Mouse (Mus musculus): ENCODE measurements around the gene Rhoj. TPM values are rescaled to one million over a fixed set of nuclear protein-coding genes. Genes with fewer than 3 reads are reported as not detected.

Gene Rhoj
- 85.4 and 97.5 TPM in 2 replicates for polyA plus RNA-seq (2014; fragmentation: Nextera tagmentation; extraction: Ambion mirVana)

- no peaks in the 10 kb centered on the region for H3K36me3 ChIP-seq (ENCODE audit: control insufficient read depth, insufficient read depth, low read length)
- H3K27ac ChIP-seq (replicated peaks; ENCODE audit: low read depth, low read length): peak within 1 kb of the TSS; percentile 96
- no peaks in the 10 kb centered on the region for H3K9me3 ChIP-seq (ENCODE audit: control insufficient read depth, low read length)
- WGBS: 0% methylated on average over 28 of the region's 34 CpGs
- ATAC-seq (ENCODE audit: low read depth) (peak; percentile 84), DNase-seq (ENCODE audit: low spot score) (peak; percentile 91)
- H3K9ac ChIP-seq (ENCODE audit: low read depth, low read length): peak within 1 kb of the TSS; percentile 77
- H3K4me2 ChIP-seq (ENCODE audit: low read depth, low read length): peak within 1 kb of the TSS; percentile 80
- no peaks in the 10 kb centered on the region for H3K27me3 ChIP-seq (replicated peaks; ENCODE audit: control insufficient read depth, insufficient read depth, low read length)
- peaks cover 12% of the 10 kb centered on the region; the same call in 1 of the 2 replicates for H3K4me1 ChIP-seq (ENCODE audit: control insufficient read depth, insufficient read depth, low read length)
- H3K4me3 ChIP-seq (ENCODE audit: low read depth, low read length): peak within 1 kb of the TSS; percentile 61
Observed at GRCm38 (mm10) chr12:75307961-75308951, at the start of gene Rhoj. TSS of gene Rhoj (plus strand) at chr12:75308322.

GRCm38 (mm10) chr12:75271726-75272125, 36.4 kb upstream of the Rhoj start:
- Histone ChIP-seq H3K27me3 (replicated peaks; ENCODE audit: control insufficient read depth, insufficient read depth, low read length) (no peaks in the 10 kb centered on the region), H3K4me3 (ENCODE audit: low read depth, low read length) (no peak overlapping the region), H3K4me1 (ENCODE audit: control insufficient read depth, insufficient read depth, low read length) (no peaks in the 10 kb centered on the region), H3K36me3 (ENCODE audit: control insufficient read depth, insufficient read depth, low read length) (no peaks in the 10 kb centered on the region), H3K9ac (ENCODE audit: low read depth, low read length) (no peak overlapping the region), H3K27ac (replicated peaks; ENCODE audit: low read depth, low read length) (no peak overlapping the region), H3K9me3 (ENCODE audit: control insufficient read depth, low read length) (no peaks in the 10 kb centered on the region), H3K4me2 (ENCODE audit: low read depth, low read length) (no peak overlapping the region)
- 58% methylated on average over 4 of the region's 4 CpGs for WGBS
- no peak for ATAC-seq (ENCODE audit: low read depth)
- no peak for DNase-seq (ENCODE audit: low spot score)

GRCm38 (mm10) chr12:75275730-75276129, 32.4 kb upstream of the Rhoj start:
- Histone ChIP-seq H3K9ac (ENCODE audit: low read depth, low read length) (no peak overlapping the region), H3K27me3 (replicated peaks; ENCODE audit: control insufficient read depth, insufficient read depth, low read length) (no peaks in the 10 kb centered on the region), H3K36me3 (ENCODE audit: control insufficient read depth, insufficient read depth, low read length) (no peaks in the 10 kb centered on the region), H3K4me1 (ENCODE audit: control insufficient read depth, insufficient read depth, low read length) (no peaks in the 10 kb centered on the region), H3K4me3 (ENCODE audit: low read depth, low read length) (no peak overlapping the region), H3K9me3 (ENCODE audit: control insufficient read depth, low read length) (no peaks in the 10 kb centered on the region), H3K27ac (replicated peaks; ENCODE audit: low read depth, low read length) (no peak overlapping the region), H3K4me2 (ENCODE audit: low read depth, low read length) (no peak overlapping the region)
- DNase-seq (ENCODE audit: low spot score) (no peak), ATAC-seq (ENCODE audit: low read depth) (no peak)
- WGBS: 66% methylated on average over 2 of the region's 2 CpGs

DNA sequence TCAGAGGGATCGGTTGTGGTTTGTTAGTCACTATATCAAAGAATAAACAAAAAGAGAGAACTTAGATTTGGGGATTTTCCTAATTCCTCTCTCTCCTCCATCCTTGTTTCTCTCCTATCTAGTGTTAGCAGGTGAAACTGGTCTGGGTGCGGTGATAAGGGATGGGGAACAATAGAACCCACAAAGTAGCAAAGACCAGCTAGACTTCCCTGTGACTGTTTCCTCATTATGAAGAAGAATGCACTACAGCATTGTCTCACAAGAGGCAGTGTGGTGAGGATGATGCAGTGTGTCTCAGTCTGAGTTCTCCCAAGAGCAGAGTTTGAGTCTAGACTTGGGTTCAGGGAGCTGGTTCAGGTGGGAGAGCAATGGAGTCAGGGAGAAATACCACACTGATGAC, 30.7 kb upstream of the Rhoj start:
- Histone ChIP-seq H3K27ac (replicated peaks; ENCODE audit: low read depth, low read length) (no peak overlapping the region), H3K4me1 (ENCODE audit: control insufficient read depth, insufficient read depth, low read length) (no peaks in the 10 kb centered on the region), H3K9ac (ENCODE audit: low read depth, low read length) (no peak overlapping the region), H3K4me3 (ENCODE audit: low read depth, low read length) (no peak overlapping the region), H3K27me3 (replicated peaks; ENCODE audit: control insufficient read depth, insufficient read depth, low read length) (no peaks in the 10 kb centered on the region), H3K36me3 (ENCODE audit: control insufficient read depth, insufficient read depth, low read length) (no peaks in the 10 kb centered on the region), H3K4me2 (ENCODE audit: low read depth, low read length) (no peak overlapping the region), H3K9me3 (ENCODE audit: control insufficient read depth, low read length) (no peaks in the 10 kb centered on the region)
- ATAC-seq (ENCODE audit: low read depth): no peak
- DNase-seq (ENCODE audit: low spot score): no peak
- WGBS: 87% methylated on average over 2 of the region's 2 CpGs

DNA sequence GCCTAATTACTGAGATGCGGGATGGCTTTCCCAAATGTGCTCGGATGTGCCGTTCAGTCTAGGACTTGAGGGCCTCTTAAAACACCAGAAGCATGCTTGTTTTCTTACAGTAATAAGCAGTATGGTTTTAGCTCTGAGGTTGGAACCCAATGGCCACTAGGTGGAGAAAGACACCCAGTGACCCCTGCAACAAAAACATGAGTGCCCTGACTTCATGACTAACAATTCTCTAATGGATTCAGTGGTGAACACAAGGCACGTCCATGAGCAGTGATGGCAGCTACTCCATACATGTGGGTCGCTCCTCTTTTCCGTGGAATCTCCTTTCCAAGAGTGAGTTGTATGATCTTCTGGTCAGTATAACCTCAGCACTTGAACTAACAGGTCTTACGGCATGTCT, 27.6 kb upstream of the Rhoj start:
- WGBS: 62% methylated on average over 7 of the region's 7 CpGs
- Histone ChIP-seq H3K4me1 (ENCODE audit: control insufficient read depth, insufficient read depth, low read length) (peaks cover 3% of the 10 kb centered on the region), H3K27me3 (replicated peaks; ENCODE audit: control insufficient read depth, insufficient read depth, low read length) (no peaks in the 10 kb centered on the region), H3K27ac (replicated peaks; ENCODE audit: low read depth, low read length) (no peak overlapping the region), H3K36me3 (ENCODE audit: control insufficient read depth, insufficient read depth, low read length) (no peaks in the 10 kb centered on the region), H3K9ac (ENCODE audit: low read depth, low read length) (no peak overlapping the region), H3K4me2 (ENCODE audit: low read depth, low read length) (no peak overlapping the region), H3K4me3 (ENCODE audit: low read depth, low read length) (no peak overlapping the region), H3K9me3 (ENCODE audit: control insufficient read depth, low read length) (no peaks in the 10 kb centered on the region)
- DNase-seq (ENCODE audit: low spot score) (no peak), ATAC-seq (ENCODE audit: low read depth) (no peak)

DNA sequence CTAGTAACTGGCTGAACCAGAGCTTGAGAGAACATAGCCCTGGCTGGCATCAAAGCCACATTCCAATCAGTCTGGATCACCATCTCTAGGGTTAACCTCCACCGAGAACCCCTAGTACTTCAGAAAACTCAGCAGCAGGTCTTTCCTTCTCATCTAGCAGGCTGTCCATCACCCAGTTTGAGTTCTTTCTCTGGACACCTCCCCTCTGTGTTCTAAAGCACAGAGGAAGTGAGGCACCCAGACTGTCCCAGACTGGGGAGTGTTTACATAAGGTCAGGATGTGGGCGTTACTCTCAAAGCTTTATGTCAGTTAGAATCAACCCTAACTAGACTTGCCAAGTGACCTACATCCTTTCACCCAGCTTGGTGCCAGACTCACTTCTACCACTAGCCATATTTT, 24.9 kb upstream of the Rhoj start:
- Histone ChIP-seq H3K36me3 (ENCODE audit: control insufficient read depth, insufficient read depth, low read length) (no peaks in the 10 kb centered on the region), H3K4me1 (ENCODE audit: control insufficient read depth, insufficient read depth, low read length) (peaks cover 12% of the 10 kb centered on the region), H3K27me3 (replicated peaks; ENCODE audit: control insufficient read depth, insufficient read depth, low read length) (no peaks in the 10 kb centered on the region), H3K4me3 (ENCODE audit: low read depth, low read length) (no peak overlapping the region), H3K4me2 (ENCODE audit: low read depth, low read length) (no peak overlapping the region), H3K9ac (ENCODE audit: low read depth, low read length) (no peak overlapping the region), H3K9me3 (ENCODE audit: control insufficient read depth, low read length) (no peaks in the 10 kb centered on the region), H3K27ac (replicated peaks; ENCODE audit: low read depth, low read length) (no peak overlapping the region)
- no peak for ATAC-seq (ENCODE audit: low read depth)
- no peak for DNase-seq (ENCODE audit: low spot score)
- WGBS: 31% methylated on average over 2 of the region's 2 CpGs

GRCm38 (mm10) chr12:75286166-75286565, 22.0 kb upstream of the Rhoj start:
- H3K9ac ChIP-seq (ENCODE audit: low read depth, low read length): no peak overlapping the region
- H3K27ac ChIP-seq (replicated peaks; ENCODE audit: low read depth, low read length): no peak overlapping the region
- H3K4me3 ChIP-seq (ENCODE audit: low read depth, low read length): no peak overlapping the region
- no peak overlapping the region for H3K4me2 ChIP-seq (ENCODE audit: low read depth, low read length)
- no peaks in the 10 kb centered on the region for H3K36me3 ChIP-seq (ENCODE audit: control insufficient read depth, insufficient read depth, low read length)
- no peaks in the 10 kb centered on the region for H3K9me3 ChIP-seq (ENCODE audit: control insufficient read depth, low read length)
- ATAC-seq (ENCODE audit: low read depth) (no peak), DNase-seq (ENCODE audit: low spot score) (peak; percentile 61)
- 50% methylated on average over 3 of the region's 3 CpGs for WGBS
- no peaks in the 10 kb centered on the region for H3K27me3 ChIP-seq (replicated peaks; ENCODE audit: control insufficient read depth, insufficient read depth, low read length)
- H3K4me1 ChIP-seq (ENCODE audit: control insufficient read depth, insufficient read depth, low read length): peaks cover 12% of the 10 kb centered on the region

DNA sequence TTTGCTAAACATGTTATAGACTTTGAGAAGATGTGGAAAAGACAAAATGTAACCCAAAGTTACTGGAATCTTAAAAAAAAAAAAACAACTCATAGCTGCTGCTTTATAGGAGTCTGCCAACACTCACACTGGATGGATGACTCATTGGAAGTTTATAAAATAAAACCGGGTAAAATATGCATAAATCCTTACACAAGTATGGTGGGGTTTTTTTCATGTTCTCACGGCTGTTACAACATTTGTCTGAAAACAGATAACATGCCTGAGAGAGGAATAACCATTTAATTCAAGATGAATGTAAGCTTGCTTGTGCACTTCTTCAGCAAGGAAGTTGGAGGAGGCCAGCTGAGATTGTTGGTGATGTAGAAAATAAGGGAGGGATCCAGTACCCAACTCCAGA, 17.6 kb upstream of the Rhoj start:
- H3K27ac ChIP-seq (replicated peaks; ENCODE audit: low read depth, low read length): no peak overlapping the region
- no peaks in the 10 kb centered on the region for H3K27me3 ChIP-seq (replicated peaks; ENCODE audit: control insufficient read depth, insufficient read depth, low read length)
- H3K4me1 ChIP-seq (ENCODE audit: control insufficient read depth, insufficient read depth, low read length): peaks cover 9% of the 10 kb centered on the region
- no peak overlapping the region for H3K4me2 ChIP-seq (ENCODE audit: low read depth, low read length)
- no peak overlapping the region for H3K9ac ChIP-seq (ENCODE audit: low read depth, low read length)
- H3K9me3 ChIP-seq (ENCODE audit: control insufficient read depth, low read length): no peaks in the 10 kb centered on the region
- no peak for ATAC-seq (ENCODE audit: low read depth)
- 52% methylated on average over 2 of the region's 2 CpGs for WGBS
- DNase-seq (ENCODE audit: low spot score): no peak
- no peaks in the 10 kb centered on the region for H3K36me3 ChIP-seq (ENCODE audit: control insufficient read depth, insufficient read depth, low read length)
- H3K4me3 ChIP-seq (ENCODE audit: low read depth, low read length): no peak overlapping the region

- H3K9ac ChIP-seq (ENCODE audit: low read depth, low read length): no peak overlapping the region
- no peaks in the 10 kb centered on the region for H3K9me3 ChIP-seq (ENCODE audit: control insufficient read depth, low read length)
- H3K36me3 ChIP-seq (ENCODE audit: control insufficient read depth, insufficient read depth, low read length): no peaks in the 10 kb centered on the region
- H3K4me3 ChIP-seq (ENCODE audit: low read depth, low read length): no peak overlapping the region
- no peak overlapping the region for H3K27ac ChIP-seq (replicated peaks; ENCODE audit: low read depth, low read length)
- no peak for DNase-seq (ENCODE audit: low spot score)
- peaks cover under 1% of the 10 kb centered on the region; the same call in 1 of the 2 replicates for H3K4me1 ChIP-seq (ENCODE audit: control insufficient read depth, insufficient read depth, low read length)
- no peaks in the 10 kb centered on the region for H3K27me3 ChIP-seq (replicated peaks; ENCODE audit: control insufficient read depth, insufficient read depth, low read length)
- H3K4me2 ChIP-seq (ENCODE audit: low read depth, low read length): no peak overlapping the region
- ATAC-seq (ENCODE audit: low read depth): no peak
- 95% methylated on average over 5 of the region's 5 CpGs for WGBS
Observed at GRCm38 (mm10) chr12:75291556-75291955, 16.6 kb upstream of the Rhoj start.
